Mouse (Mus musculus): ENCODE measurements around the gene Iqschfp.

DNA sequence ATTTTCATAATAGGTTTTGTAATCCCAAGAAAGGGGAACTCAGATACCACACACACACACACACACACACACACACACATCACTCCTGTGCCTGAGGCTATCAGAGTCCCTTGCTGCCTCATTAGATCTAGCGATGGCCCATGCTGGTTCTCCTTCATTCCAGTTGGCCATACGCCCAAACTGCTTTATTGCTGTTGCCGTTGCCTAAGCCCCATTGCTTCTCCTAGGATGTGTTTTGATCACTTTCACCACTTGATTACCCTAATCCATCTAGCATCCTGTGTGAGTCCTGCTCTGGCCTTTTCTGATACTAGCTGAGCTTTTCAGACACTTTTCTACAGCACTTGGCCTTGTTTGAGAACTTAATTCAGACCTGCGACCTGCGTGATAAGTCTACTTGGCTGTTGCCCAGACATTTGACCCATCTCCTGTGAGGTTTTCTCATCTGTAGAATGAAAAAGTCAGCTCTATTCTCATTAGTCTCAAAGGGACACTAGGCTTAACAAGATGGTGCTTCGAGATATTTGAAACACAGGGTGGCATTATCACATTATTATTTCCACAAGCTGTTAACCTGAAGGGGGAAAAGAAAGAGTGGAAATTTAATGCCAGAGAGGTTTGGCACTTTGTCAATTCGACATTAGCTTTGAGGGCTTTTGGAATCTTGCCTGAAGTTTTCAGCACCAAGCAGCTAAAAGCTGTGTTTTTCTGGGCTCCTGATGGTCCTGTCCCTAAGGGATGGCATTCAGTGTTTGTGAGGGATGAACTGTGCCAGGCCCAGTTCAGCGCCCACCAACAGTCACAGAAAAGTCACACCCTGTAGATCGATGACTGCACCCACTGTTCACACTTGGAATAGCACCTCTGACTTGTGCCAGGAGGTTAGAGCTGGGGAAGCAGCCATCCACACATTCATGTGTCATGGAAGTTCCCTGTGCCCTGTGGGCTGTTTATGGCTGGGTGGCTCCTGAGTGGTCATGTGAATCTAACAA is 179.7 kb downstream of the Iqschfp start:
- TF ChIP-seq CTCF (IDR thresholded peaks at IDR 0.05; ENCODE audit: borderline replicate concordance, extremely low read depth, insufficient read depth, insufficient read length) (no peak), POLR2A (IDR thresholded peaks at IDR 0.05; ENCODE audit: borderline replicate concordance, extremely low read depth, insufficient read depth, insufficient read length, poor library complexity, severe bottlenecking) (no peak)

Data from brain, embryonic 14.5 days (tissue).